Mouse (Mus musculus) testis, postnatal 14 days (tissue): Measurements from ENCODE around the gene Atp8a2.
"Not testable (repeated sequence)": the region's sequence is repeated elsewhere in the genome, so short reads cannot be mapped to it uniquely, and the experiment has no call there.

Experiments
- DNase-seq: peaks from one replicate; pipeline ENCODE4 v3.0.0; 2021; ENCODE audit warnings: low spot score

Gene Atp8a2

DNA sequence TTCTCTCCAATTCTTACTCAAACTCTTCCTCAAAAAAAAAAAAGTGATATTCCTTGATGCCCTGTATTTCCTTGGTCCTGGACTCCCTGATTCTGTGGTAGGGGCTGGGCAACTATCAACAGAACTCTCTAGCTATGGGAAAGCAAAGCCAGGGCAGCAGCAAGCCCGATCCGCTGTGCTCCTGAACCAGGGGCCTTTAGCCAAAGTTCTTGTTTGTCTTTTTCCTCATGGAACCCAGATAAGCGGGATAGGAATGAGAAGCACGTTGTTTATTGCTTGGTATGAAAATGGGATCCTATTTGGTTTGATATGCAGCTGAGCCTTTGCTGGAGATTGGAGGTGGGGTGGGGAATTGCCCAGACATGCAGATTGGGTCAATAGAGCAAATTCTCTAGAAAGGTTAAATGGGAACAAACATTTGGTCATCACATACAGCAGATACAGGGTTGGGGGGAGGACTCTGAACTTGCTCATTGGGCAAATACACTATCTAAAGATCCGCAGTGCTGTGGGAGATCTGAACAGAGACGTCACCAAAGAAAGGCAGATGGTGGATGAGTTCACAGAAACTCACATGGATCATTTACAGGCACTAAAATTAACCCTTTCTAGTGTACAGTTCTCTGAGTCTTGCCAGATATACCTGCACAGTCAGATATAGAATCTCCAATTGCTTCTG, 353.6 kb downstream of the Atp8a2 start:
- DNase-seq: no peak

GRCm38 (mm10) chr14:59839951-59840720, 356.8 kb downstream of the Atp8a2 start:
- no peak for DNase-seq

DNA sequence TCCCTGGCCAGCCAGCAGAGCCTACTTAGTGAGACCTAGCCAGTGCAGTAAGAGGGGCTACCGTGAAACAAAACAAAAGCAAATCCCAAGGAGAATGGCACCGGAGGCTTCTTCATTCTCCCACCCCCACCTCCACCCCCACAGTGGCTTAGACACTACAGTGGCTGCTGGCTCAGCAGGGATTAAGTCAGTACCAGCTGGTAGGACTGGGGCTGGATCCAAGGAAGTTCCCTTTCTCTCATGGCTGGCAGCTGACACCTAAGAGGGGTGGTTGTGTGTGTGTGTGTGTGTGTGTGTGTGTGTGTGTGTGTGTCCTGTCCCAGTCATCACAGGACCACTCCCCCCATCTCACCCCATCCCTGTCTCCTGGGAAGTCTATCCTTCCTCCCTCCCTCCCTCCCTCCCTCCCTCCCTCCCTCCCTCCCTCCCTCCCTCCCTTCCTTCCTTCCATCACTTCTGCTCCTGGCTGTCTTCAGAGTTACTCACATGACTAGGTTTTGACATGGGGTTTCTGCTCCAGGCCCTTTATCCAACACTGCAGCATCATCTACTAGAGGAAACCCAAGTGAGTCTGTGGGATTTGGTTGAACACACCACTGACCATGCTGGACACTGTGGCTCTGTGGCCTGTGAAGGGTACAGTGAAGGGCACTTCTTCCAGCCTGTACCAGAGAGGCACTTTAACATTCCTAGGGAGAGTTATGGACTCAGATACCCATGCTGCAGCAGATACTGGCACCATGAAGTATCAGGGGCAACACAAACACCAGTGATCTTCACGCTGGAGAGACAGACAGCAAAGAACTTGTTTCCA, 358.3 kb downstream of the Atp8a2 start:
- DNase-seq: not testable (repeated sequence)

GRCm38 (mm10) chr14:59837691-59838241, 359.2 kb downstream of the Atp8a2 start:
- DNase-seq: not testable (repeated sequence)

DNA sequence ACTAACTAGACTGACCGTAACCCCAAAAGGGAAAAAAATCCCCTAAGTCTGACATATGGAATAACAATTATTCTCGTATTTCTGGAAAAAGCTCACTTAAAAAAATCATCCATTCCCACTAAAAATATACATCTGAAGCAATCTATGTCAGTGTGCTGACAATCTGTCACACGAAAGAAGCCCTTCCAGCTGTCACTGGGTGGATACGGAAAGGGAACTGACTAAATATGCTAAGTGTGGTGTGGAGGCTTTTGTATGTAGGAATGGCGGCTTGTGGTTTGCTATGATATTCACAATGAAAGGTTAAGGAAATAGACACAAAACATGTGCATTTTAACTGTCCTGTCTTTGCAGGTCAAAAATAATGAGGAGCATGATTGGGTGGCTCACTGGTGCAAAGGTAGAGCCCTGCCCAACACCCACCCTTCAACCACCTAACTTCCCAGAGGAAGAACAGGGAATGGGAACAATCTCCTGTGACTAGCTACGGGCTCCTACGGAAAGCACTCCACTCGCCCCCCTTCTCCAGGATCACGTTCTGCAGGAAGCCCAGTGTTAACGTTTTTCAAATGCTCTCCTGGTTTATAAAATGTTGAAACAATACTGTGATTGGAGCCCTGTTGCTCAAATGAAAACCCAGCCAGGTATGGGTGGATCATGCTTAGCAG, 360.0 kb downstream of the Atp8a2 start:
- no peak for DNase-seq

- no peak for DNase-seq
Measured at GRCm38 (mm10) chr14:59829580-59829979, 367.4 kb downstream of the Atp8a2 start.

- no peak for DNase-seq
Measured at GRCm38 (mm10) chr14:59827409-59827808, 369.6 kb downstream of the Atp8a2 start.

GRCm38 (mm10) chr14:59820115-59820419, 376.9 kb downstream of the Atp8a2 start:
- DNase-seq: no peak

DNA sequence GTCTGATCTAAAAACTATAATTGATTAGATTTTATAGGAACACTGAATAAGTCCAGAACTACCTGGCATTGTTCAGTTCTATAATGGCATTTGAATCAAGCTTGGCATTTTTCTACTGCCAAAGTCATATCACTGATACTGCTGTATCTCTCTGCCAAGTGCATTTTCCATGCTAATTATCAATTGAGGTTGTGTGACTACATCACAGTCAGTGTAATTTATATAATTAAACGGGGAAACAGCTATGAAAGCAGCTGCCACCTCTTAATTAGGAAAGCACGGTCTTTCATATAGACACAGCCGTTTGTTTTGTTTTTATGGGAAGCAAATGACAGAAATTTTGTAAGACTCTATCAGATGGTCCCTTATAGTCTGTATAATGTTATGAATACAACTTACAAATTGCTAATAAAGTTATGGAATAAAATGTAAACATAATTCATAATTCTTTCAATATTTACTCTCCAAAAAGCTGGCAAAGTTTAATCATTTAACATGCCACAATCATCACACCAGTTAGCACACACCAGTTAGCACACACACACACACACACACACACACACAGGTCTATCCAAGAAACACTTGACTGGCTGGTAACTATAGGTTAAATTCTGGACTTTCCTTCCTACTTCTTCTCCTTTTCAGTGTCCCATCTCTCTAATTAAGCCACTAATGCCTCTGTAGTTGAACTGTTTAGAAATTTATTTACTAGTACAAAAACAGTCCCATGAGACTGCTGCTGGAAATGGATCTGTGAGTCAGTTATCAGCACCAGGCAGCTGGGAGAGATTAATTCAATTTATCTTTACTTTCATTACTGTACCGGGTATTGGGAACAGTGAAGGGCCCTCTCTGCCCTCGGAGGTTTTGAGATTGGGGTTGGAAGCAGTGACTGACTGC, 377.5 kb downstream of the Atp8a2 start:
- DNase-seq: no peak

DNA sequence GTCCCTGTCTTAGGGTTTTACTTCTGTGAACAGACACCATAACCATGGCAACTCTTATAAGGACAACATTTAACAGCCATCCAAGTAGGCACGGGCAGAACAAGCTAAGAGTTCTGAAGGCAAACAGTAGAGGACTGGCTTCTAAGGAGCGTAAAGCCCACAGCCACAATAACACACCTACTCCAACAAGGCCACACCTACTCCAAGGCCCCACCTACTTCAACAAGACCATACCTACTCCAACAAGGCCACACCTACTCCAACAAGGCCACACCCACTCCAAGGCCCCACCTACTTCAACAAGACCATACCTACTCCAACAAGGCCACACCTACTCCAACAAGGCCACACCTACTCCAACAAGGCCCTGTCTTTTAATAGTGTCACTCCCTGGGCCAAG, 386.7 kb downstream of the Atp8a2 start:
- peak; percentile 23 for DNase-seq

DNA sequence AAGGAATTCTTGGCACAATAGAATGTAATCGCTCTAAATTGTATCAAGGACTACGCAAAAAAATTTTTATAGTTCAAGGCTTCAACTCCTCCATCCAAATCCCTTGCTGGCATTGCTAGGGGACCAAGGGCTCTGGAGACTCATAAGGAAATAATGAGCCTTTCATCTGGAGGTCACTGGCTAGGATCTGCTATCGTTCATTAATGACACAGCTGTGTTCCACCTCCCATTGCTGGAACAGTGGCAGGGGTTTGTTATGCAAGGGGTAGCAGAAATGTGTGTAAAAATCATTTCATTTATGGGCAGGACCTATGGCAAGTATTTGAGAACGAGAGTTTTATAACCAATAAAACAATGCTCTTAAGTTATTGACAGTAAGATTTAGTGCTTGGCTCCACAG, 387.2 kb downstream of the Atp8a2 start:
- no peak for DNase-seq

GRCm38 (mm10) chr14:59807528-59808300, 389.3 kb downstream of the Atp8a2 start:
- DNase-seq: no peak

- DNase-seq: no peak
Measured at GRCm38 (mm10) chr14:59806910-59807309, 390.1 kb downstream of the Atp8a2 start.

DNA sequence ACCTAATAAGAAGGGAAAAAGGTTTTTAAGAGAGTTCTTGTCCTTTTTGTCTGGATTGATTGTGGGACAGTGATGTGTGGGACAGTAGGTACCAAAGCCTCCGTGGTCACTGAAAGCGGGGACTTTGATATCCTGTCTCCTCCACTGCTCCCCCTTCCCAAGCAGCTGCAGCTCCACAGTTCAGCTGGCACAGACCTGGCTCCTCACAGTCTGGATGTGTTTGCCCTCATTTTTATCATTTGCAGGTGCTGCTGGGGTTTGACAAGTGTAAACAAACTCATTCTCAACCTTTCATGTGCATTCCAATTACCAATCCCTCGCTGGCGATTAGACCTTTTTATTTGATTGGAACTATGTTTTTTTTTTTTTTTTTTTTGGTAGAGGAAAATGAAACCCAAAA, 390.8 kb downstream of the Atp8a2 start:
- DNase-seq: no peak

DNA sequence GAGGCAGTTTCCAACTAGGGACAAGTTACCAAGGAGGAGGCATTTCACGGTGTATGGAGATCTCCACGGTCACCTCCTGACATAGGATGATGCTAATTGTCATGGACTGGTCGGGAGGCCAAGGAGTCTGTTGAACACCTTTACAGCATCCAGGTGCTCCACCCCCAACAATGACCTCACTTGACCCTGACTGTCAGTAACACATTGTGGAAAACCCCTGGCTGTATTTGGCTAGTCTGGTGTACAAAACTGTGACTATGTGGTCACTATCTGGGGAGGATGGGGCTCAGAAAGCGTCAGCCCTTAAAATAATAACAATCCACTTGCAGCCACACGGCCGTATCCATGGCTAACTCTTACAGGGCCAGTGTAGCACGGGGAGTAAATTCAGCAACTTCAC, 391.3 kb downstream of the Atp8a2 start:
- no peak for DNase-seq

- no peak for DNase-seq
Measured at GRCm38 (mm10) chr14:59801961-59802599, 394.9 kb downstream of the Atp8a2 start.

DNA sequence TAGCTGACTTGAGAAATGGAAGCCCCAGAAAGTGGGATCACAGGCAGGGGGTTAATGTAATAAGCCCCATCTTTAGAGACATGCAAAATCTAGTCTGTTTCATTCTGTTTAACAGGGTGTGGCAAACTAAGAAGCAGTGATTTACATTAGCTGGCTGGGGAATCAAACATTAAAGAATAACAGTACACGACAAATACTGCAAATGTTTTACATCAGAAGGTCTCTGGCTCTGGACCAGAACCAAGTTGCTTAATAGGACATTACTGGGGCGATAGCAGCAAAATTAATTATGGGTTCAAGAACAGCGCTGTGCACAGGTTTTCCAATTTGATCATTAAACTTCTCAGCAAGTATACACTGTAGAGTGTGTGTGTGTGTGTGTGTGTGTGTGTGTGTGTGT, 397.5 kb downstream of the Atp8a2 start:
- no peak for DNase-seq

- DNase-seq: no peak
Measured at GRCm38 (mm10) chr14:59793841-59794240, 403.1 kb downstream of the Atp8a2 start.
